Mouse (Mus musculus) liver, adult 2 months (tissue): ENCODE data around the gene Pcyox1.

Experiments used
- CTCF ChIP-seq: fragments of 200-500 bp; IDR thresholded peaks from 2 replicates; pipeline ENCODE4 v1.5.1; 2011; ENCODE audit warnings: low read depth, low read length, control low read depth
- POLR2A ChIP-seq: fragments of 200-500 bp; IDR thresholded peaks from 2 replicates; pipeline ENCODE4 v1.6.1; 2011; ENCODE audit warnings: low read length, control low read depth; ENCODE audit not compliant: insufficient read depth; ENCODE audit errors: extremely low read depth

- TF ChIP-seq CTCF, result no peak
- TF ChIP-seq POLR2A, result no peak
Observed at GRCm38 (mm10) chr6:86378341-86378740, 18.6 kb downstream of the Pcyox1 start.
